Mouse (Mus musculus) embryonic facial prominence, embryonic 14.5 days (tissue): ENCODE results near the gene Pld5. TPM values are rescaled to one million over a fixed set of nuclear protein-coding genes. Genes with fewer than 3 reads are reported as not detected.
A peak's percentile ranks its signal among the peaks of the same experiment; 100 is the strongest.

Experiments
- ATAC-seq: fragments of 200-750 bp; cut with Nextera tagmentation; 2 replicates; pipeline ENCODE4 v1.8.0; 2017; ENCODE audit warnings: low read depth, moderate number of reproducible peaks, moderate TSS enrichment
- DNase-seq: peaks from one replicate; pipeline ENCODE4 v3.0.0-alpha.2; 2015; ENCODE audit warnings: low spot score
- H3K27ac ChIP-seq: fragments of 300-500 bp; sonication (generic); replicated peaks from 2 replicates; pipeline ENCODE4 v1.5.1; 2014; ENCODE audit warnings: low read depth, mild to moderate bottlenecking, low read length, moderate library complexity
- H3K27me3 ChIP-seq: fragments of 300-500 bp; sonication (generic); replicated peaks from 2 replicates; pipeline ENCODE4 v1.6.1; 2014; ENCODE audit warnings: low read length; ENCODE audit not compliant: control insufficient read depth, insufficient read depth
- H3K36me3 ChIP-seq: fragments of 300-500 bp; sonication (generic); 2 replicates; pipeline ENCODE4 v1.6.1; 2014; ENCODE audit warnings: low read length, mixed read lengths; ENCODE audit not compliant: control insufficient read depth, insufficient read depth
- H3K4me1 ChIP-seq: fragments of 300-500 bp; sonication (generic); 2 replicates; pipeline ENCODE4 v1.6.1; 2014; ENCODE audit warnings: antibody characterized with exemption, low read length; ENCODE audit not compliant: control insufficient read depth, insufficient read depth
- H3K4me2 ChIP-seq: fragments of 300-500 bp; sonication (generic); 2 replicates; pipeline ENCODE4 v1.6.1; 2014; ENCODE audit warnings: low read depth, mild to moderate bottlenecking, low read length, moderate library complexity, mixed read lengths
- H3K4me3 ChIP-seq: fragments of 300-500 bp; sonication (generic); 2 replicates; pipeline ENCODE4 v1.5.1; 2014; ENCODE audit warnings: low read depth, mild to moderate bottlenecking, low read length
- H3K9ac ChIP-seq: fragments of 300-500 bp; sonication (generic); 2 replicates; pipeline ENCODE4 v1.6.1; 2014; ENCODE audit warnings: low read depth, mild to moderate bottlenecking, low read length, moderate library complexity, mixed read lengths
- H3K9me3 ChIP-seq: fragments of 300-500 bp; sonication (generic); 2 replicates; pipeline ENCODE4 v1.6.1; 2016; ENCODE audit warnings: low read length; ENCODE audit not compliant: control insufficient read depth
- whole genome bisulfite sequencing: fragments of 180-500 bp; shearing (Covaris S2); extraction: QIAGEN DNeasy Blood & Tissue Kit; methylation state at CpG from one replicate; pipeline ENCODE4 v1.1.7; 2014; 5-methylcytosine and 5-hydroxymethylcytosine counted together
- polyA plus RNA-seq: library from polyadenylated mRNA; unstranded; fragments of >200 nt; fragmentation: Nextera tagmentation; extraction: Ambion mirVana; gene quantifications from 2 replicates; pipeline ENCODE4 v1.2.1, GENCODE M21; 2014

Pld5 gene
- polyA plus RNA-seq, 1 experiment from 2014 or later = 1.8 TPM

GRCm38 (mm10) chr1:176053653-176054052 is 221.5 kb downstream of the Pld5 start:
- Histone ChIP-seq H3K9ac (no peak overlapping the region), H3K4me1 (no peaks in the 10 kb centered on the region), H3K27me3 (no peaks in the 10 kb centered on the region), H3K9me3 (no peaks in the 10 kb centered on the region), H3K4me2 (no peak overlapping the region), H3K36me3 (no peaks in the 10 kb centered on the region), H3K27ac (no peak overlapping the region), H3K4me3 (no peak overlapping the region)
- ATAC-seq = no peak
- WGBS = 43% methylated on average over 1 of the region's 1 CpGs
- DNase-seq = peak; percentile 27

GRCm38 (mm10) chr1:176046995-176047394 is 228.1 kb downstream of the Pld5 start:
- ATAC-seq (no peak), DNase-seq (peak; percentile 15)
- no peaks in the 10 kb centered on the region for H3K36me3 ChIP-seq
- no peak overlapping the region for H3K4me3 ChIP-seq
- H3K4me2 ChIP-seq = no peak overlapping the region
- 74% methylated on average over 5 of the region's 5 CpGs for WGBS
- H3K9me3 ChIP-seq = no peaks in the 10 kb centered on the region
- no peaks in the 10 kb centered on the region for H3K4me1 ChIP-seq
- no peaks in the 10 kb centered on the region for H3K27me3 ChIP-seq
- H3K9ac ChIP-seq = no peak overlapping the region
- H3K27ac ChIP-seq = no peak overlapping the region

GRCm38 (mm10) chr1:176046375-176046774 is 228.7 kb downstream of the Pld5 start:
- no peaks in the 10 kb centered on the region for H3K27me3 ChIP-seq
- ATAC-seq (0 out of 2 replicates have a peak, but pooled peaks have one; percentile 18), DNase-seq (no peak)
- H3K9me3 ChIP-seq = no peaks in the 10 kb centered on the region
- H3K9ac ChIP-seq = no peak overlapping the region
- H3K4me3 ChIP-seq = no peak overlapping the region
- no peak overlapping the region for H3K27ac ChIP-seq
- no peaks in the 10 kb centered on the region for H3K4me1 ChIP-seq
- no peak overlapping the region for H3K4me2 ChIP-seq
- H3K36me3 ChIP-seq = no peaks in the 10 kb centered on the region
- 94% methylated on average over 1 of the region's 1 CpGs for WGBS

DNA sequence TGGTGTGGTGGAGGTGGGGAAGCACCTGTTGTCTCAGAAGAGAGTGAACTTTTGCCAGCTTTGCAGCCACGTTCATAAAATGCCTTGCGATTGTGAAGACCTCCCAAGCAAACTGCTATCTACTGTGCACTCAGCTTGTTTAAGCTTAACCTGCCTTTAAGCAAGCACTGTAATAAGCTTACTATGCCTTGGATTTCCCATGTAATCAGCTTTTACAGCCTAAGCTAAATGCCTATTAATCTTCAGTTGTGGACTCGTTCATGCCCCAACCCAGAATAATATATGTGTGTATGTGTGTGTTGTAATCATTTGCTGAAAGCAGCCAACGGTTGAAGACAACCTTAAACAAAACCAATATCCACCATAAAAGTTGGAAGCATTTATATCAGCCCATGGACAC is 232.1 kb downstream of the Pld5 start:
- Histone ChIP-seq H3K9me3 (no peaks in the 10 kb centered on the region), H3K4me1 (no peaks in the 10 kb centered on the region), H3K4me2 (no peak overlapping the region), H3K27ac (no peak overlapping the region), H3K9ac (no peak overlapping the region), H3K4me3 (no peak overlapping the region), H3K27me3 (no peaks in the 10 kb centered on the region), H3K36me3 (no peaks in the 10 kb centered on the region)
- no peak for ATAC-seq
- no peak for DNase-seq
- 79% methylated on average over 4 of the region's 4 CpGs for whole genome bisulfite sequencing

- WGBS = 57% methylated on average over 3 of the region's 3 CpGs
- H3K9ac ChIP-seq = no peak overlapping the region
- H3K9me3 ChIP-seq = no peaks in the 10 kb centered on the region
- ATAC-seq = no peak
- H3K27me3 ChIP-seq = no peaks in the 10 kb centered on the region
- H3K27ac ChIP-seq = no peak overlapping the region
- no peaks in the 10 kb centered on the region for H3K4me1 ChIP-seq
- H3K4me3 ChIP-seq = no peak overlapping the region
- DNase-seq = no peak
- H3K36me3 ChIP-seq = no peaks in the 10 kb centered on the region
- H3K4me2 ChIP-seq = no peak overlapping the region
Measured at GRCm38 (mm10) chr1:176039923-176040322, 235.2 kb downstream of the Pld5 start.

DNA sequence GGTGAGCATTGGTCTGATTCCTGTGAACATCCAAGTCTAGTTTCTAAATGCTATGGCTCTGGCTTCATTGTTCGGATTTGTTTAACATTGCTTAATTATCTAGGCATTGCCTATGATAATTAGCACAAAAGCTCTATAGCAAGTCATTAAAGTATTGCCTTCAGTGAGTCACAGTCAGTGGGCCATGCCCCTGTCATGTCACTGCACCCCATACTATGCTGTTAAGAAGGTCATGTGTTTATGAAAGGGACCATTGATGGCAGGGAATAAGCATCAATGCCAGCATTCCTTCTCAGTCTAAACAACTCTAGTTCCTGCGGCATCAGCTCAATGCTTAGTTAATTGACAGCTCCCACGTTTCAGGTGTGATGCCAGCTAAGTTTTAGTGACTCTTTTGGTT is 239.1 kb downstream of the Pld5 start:
- no peak for ATAC-seq
- no peaks in the 10 kb centered on the region for H3K27me3 ChIP-seq
- H3K36me3 ChIP-seq = no peaks in the 10 kb centered on the region
- 65% methylated on average over 3 of the region's 3 CpGs for WGBS
- H3K4me2 ChIP-seq = no peak overlapping the region
- no peak for DNase-seq
- no peak overlapping the region for H3K27ac ChIP-seq
- no peak overlapping the region for H3K9ac ChIP-seq
- no peak overlapping the region for H3K4me3 ChIP-seq
- H3K9me3 ChIP-seq = no peaks in the 10 kb centered on the region
- H3K4me1 ChIP-seq = no peaks in the 10 kb centered on the region

GRCm38 (mm10) chr1:176034699-176035098 is 240.4 kb downstream of the Pld5 start:
- ATAC-seq (no peak), DNase-seq (no peak)
- Histone ChIP-seq H3K4me3 (no peak overlapping the region), H3K27ac (no peak overlapping the region), H3K4me2 (no peak overlapping the region), H3K36me3 (no peaks in the 10 kb centered on the region), H3K9ac (no peak overlapping the region), H3K4me1 (no peaks in the 10 kb centered on the region), H3K9me3 (no peaks in the 10 kb centered on the region), H3K27me3 (no peaks in the 10 kb centered on the region)
- 77% methylated on average over 6 of the region's 6 CpGs for WGBS

GRCm38 (mm10) chr1:176033698-176034097 is 241.4 kb downstream of the Pld5 start:
- DNase-seq = no peak
- 88% methylated on average over 5 of the region's 5 CpGs for WGBS
- H3K4me1 ChIP-seq = no peaks in the 10 kb centered on the region

GRCm38 (mm10) chr1:176029063-176029462 is 246.0 kb downstream of the Pld5 start:
- H3K27ac ChIP-seq = no peak overlapping the region
- ATAC-seq (no peak), DNase-seq (no peak)
- no peaks in the 10 kb centered on the region for H3K27me3 ChIP-seq
- H3K9me3 ChIP-seq = no peaks in the 10 kb centered on the region
- no peak overlapping the region for H3K4me2 ChIP-seq
- WGBS = 81% methylated on average over 1 of the region's 1 CpGs
- no peaks in the 10 kb centered on the region for H3K4me1 ChIP-seq
- no peak overlapping the region for H3K4me3 ChIP-seq
- H3K36me3 ChIP-seq = no peaks in the 10 kb centered on the region
- no peak overlapping the region for H3K9ac ChIP-seq

More at GRCm38 (mm10) chr1:176033698-176034097, 241.4 kb downstream of the Pld5 start:
- Histone ChIP-seq H3K4me3 (no peak overlapping the region), H3K4me2 (no peak overlapping the region), H3K27ac (no peak overlapping the region), H3K9me3 (no peaks in the 10 kb centered on the region), H3K36me3 (no peaks in the 10 kb centered on the region), H3K27me3 (no peaks in the 10 kb centered on the region), H3K9ac (no peak overlapping the region)
- ATAC-seq = no peak
